Mouse (Mus musculus) cerebellum, postnatal 25 days (tissue): ENCODE measurements around the gene Cyp4a31.
"Not testable (repeated sequence)": the region's sequence is repeated elsewhere in the genome, so short reads cannot be mapped to it uniquely, and the experiment has no call there.

Source experiments
- DNase-seq, 2 experiments: peaks; one replicate each; pipeline ENCODE4 v3.0.0; 2021; ENCODE audit warnings: mixed read lengths in 2 of 2

The Cyp4a31 gene

DNA sequence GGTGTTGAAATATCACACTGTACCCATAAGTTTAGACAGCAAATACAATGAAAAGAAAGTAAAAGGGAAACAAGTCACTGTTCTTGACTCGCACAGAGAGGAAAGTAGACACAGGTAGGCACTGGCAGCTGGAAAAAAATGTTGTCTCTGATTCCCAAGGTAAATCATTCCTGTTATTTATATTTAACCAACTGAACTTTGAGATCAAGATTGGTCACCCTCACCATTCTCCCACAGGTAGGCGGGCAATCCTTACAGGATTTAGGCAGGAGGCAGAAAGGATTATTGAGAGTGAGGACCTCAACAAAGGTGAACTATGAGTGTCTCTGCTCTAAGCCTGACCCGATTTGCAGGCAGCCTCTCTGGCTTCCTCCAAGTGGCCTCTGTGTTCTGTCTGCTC is at the start of gene Cyp4a31:
Gene Cyp4a31 (plus strand): TSS at position 249 of the 400 bp plus-strand sequence.
- no peak for DNase-seq

DNA sequence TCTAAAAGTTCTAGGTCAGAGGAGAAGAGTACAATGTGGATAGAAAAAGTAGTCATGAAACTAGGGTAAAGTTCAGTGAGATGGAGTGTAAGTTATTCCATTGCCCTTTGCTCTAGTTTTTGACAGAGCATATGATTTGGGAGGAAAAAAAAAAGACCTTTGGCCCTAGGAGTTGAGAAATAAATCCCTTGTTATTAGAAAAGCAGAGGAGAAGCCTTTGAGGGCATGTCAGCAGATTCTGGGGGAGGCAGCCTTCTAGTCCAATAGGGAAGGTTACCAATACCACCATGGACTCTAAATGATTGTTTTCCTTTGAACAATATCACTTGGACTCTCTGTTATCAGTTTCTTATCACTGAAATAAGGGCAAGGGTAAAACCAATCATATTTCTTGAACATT is 49.5 kb upstream of the Cyp4a31 start:
- DNase-seq, result not testable (repeated sequence)

DNA sequence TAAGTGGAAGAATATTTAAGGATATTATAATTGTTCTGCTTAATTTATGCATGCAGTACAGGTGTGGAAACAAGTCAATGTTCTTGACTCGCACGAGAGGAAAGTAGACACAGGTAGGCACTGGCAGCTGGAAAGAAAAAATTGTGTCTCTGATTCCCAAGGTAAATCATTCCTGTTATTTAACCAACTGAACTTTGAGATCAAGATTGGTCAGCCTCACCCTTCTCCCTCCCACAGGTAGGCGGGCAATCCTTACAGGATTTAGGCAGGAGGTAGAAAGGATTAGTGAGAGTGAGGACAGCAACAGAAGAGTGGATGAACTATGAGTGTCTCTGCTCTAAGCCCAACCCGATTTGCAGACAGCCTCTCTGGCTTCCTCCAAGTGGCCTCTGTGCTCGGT is 45.4 kb upstream of the Cyp4a31 start, which contains the start of gene Cyp4a10:
Gene Cyp4a10 (plus strand): TSS at position 265 of the 400 bp plus-strand sequence.
- not testable (repeated sequence) for DNase-seq

DNA sequence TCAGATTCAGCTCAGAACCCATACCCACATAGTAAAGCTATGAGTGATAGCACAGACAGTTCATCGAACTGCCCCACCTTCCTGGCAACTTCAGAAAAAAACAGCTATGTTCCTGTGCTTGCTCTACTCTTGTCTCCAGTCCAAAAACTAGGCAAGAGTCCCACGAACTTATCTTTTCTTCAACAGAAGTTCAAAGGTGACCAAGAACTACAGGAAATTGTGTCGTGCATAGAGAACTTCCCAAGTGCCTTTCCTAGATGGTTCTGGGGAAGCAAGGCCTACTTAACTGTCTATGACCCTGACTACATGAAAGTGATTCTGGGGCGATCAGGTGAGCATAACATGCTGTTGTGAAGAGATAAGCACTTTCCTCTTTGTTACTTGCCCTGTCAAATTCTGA is 44.0 kb upstream of the Cyp4a31 start:
- DNase-seq, result no peak

DNA sequence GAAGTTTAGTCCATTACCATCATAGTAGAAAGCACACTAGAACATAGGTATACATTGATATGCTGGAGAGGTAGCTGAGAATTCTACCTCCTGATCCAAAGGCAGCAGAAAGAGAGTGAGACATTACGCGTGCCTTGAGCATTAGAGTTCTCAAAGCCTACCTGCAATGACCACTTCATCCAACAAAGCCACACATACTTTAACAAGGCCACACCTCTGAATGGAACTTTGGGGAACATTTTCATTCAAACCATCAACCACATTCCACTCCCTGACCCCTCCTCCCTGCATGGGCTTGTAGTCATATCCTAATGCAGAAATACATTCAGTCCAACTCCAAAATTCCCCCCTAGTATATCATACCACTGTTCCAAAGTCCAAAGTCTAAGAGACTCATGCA is 41.7 kb upstream of the Cyp4a31 start:
- no peak for DNase-seq

GRCm38 (mm10) chr4:115545101-115545500 is 18.3 kb upstream of the Cyp4a31 start:
- DNase-seq, result no peak

DNA sequence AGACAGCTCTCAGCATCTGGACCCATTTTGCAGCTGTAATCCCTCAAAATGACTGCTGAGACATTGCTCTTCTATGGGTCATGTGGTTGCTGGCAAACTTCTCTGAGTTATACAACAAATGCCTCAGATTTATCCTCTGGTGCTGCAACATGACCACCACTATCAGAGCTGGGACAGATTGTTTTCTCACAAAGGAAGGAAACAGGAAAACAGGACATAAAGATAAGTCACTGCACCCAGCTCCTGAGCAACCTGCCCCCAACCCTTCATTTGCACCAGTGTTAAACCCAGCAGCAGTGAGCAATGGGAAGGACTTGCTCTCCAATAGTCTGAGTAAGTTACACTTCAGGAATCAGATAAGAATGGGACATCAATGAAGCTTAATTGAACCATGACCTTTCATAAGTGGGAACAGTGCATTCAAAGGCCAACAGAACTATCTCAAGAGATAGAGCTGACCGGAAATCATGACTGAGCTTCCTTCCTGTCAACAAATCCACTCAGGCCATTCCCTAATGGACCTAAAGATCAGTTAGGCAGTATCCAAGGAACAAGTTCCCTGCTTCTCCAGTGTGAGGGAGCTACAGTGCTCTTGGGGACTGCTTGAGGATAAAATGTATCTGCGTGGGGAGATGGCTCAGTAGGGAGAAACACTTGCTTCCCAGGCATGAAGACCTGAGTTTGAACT is 17.2 kb upstream of the Cyp4a31 start:
- no peak for DNase-seq

GRCm38 (mm10) chr4:115552726-115553125 is 10.7 kb upstream of the Cyp4a31 start:
- DNase-seq, result no peak

- no peak for DNase-seq
Observed at GRCm38 (mm10) chr4:115555513-115555912, 7.9 kb upstream of the Cyp4a31 start.

- DNase-seq, result no peak
Observed at GRCm38 (mm10) chr4:115557861-115558561, 5.4 kb upstream of the Cyp4a31 start.

GRCm38 (mm10) chr4:115561236-115561635 is 2.2 kb upstream of the Cyp4a31 start:
- DNase-seq, result not testable (repeated sequence)

DNA sequence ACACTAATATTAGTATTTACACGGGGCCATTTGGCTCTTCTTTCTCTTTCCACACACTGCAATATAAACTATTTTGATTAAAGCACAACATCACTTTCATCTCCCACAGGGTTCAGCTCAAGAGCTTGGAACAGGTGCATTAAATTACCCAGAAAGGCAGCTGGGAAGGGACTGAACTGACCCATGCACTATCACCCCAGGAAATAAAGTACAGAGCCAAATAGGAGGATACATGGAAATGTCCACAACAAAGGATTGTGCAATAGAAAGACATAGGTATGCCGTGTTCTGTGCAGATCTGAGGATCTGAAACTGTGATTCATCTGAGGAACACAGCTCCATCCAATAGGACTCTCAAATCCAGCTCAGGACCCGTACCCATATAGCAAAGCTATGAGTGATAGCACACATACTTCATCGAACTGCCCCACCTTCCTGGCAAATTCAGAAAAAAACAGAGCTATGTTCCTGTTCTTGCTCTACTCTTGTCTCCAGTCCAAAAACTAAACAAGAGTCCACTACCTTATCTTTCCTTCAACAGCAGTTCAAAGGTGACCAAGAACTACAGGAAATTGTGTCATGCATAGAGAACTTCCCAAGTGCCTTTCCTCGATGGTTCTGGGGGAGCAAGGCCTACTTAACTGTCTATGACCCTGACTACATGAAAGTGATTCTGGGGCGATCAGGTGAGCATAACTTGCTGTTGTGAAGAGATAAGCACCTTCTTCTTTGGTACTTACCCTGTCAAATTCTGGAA is 1.2 kb downstream of the Cyp4a31 start:
- DNase-seq, result not testable (repeated sequence)

GRCm38 (mm10) chr4:115575255-115575654 is 11.8 kb downstream of the Cyp4a31 start:
- no peak for DNase-seq

DNA sequence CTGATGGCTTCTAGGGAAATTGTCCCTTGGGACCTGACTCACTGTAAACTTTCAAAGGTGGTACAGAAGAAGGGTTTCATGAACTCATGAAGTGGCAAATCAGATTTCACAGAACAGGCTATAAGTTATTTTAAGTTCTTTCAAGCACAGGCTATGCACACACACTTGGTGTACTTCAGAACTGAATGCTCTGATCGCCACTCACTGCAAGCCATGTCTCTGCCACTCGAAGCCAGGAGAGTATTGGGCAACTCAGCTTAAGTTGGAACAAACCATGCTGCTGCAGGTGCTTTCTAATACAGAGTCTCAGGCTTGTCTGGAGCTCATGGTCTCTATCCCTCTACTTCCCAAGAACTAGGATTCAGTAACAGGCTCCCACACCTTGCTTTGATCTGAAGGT is 12.3 kb downstream of the Cyp4a31 start:
- DNase-seq, result no peak

DNA sequence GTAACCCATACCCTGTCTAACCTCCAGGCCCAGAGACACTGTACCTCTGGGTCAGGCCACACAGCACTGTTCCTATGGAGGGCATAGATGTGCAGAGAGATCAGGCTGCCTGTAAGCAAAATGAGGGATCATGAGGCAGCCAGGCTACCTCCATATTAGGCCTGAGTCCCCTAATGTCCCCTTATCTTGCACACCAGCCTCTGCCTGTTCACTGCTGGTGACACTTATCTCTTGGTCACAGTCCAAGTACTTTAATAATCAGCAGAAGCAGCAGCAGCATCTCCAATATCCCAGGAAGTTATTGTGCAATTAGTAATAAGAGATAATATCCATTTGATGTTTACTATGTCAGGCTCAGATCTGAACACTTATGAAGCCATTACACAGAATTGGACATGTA is 19.6 kb downstream of the Cyp4a31 start:
- no peak for DNase-seq

- no peak for DNase-seq
Observed at GRCm38 (mm10) chr4:115596357-115596756, 32.9 kb downstream of the Cyp4a31 start.

GRCm38 (mm10) chr4:115596824-115597336 is 33.4 kb downstream of the Cyp4a31 start:
- DNase-seq, result no peak

DNA sequence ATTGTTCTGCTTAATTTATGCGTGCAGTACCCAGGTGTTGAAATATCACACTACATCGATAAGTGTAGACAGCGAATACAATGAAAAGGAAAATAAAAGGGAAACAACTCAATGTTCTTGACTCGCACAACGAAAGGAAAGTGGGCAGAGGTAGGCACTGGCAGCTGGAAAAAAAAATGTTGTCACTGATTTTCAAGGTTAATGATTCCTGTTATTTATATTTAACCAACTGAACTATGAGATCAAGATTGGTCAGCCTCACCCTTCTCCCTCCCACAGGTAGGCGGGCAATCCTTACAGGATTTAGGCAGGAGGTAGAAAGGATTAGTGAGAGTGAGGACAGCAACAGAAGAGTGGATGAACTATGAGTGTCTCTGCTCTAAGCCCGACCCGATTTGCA is 37.2 kb downstream of the Cyp4a31 start, which contains the start of gene Cyp4a32:
Gene Cyp4a32 (plus strand): TSS at position 359 of the 400 bp plus-strand sequence.
- DNase-seq, result not testable (repeated sequence)

DNA sequence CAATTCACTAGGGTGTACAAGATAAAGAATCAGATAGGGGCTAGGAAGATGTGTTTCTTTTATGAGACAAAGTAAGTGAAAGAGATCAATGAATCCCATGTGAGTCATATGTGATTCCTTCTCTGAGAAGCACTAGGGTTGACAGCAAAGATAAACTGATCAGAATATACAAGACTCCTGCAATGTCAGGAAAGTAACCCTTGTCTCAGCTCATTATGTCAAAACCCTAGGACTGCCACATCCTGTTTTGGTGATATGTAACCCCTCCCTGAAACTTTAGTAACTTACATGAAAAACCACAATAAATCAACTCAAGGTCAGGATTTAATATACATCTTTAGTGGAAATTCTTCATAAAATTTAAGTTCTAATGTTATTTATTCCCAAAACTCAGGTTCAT is 50.6 kb downstream of the Cyp4a31 start:
- DNase-seq, result no peak

- DNase-seq, result not testable (repeated sequence)
Observed at GRCm38 (mm10) chr4:115625560-115625959, 62.1 kb downstream of the Cyp4a31 start.
